Mouse (Mus musculus) heart, embryonic 16.5 days (tissue): Measurements from ENCODE around the gene Akap10. TPM values are rescaled to one million over a fixed set of nuclear protein-coding genes. Genes with fewer than 3 reads are reported as not detected.

Experiments
- ATAC-seq: fragments of 200-750 bp; cut with Nextera tagmentation; replicated peaks from 2 replicates; pipeline ENCODE4 v1.8.0; 2017; ENCODE audit warnings: moderate number of reproducible peaks; ENCODE audit not compliant: insufficient read depth, low FRiP score; ENCODE audit errors: extremely low read depth
- H3K27ac ChIP-seq: fragments of 300-500 bp; sonication (generic); 2 replicates; pipeline ENCODE4 v1.5.1; 2014; ENCODE audit warnings: mild to moderate bottlenecking, low read length, control low read depth, moderate library complexity
- H3K27me3 ChIP-seq: fragments of 300-500 bp; sonication (generic); 2 replicates; pipeline ENCODE4 v1.6.1; 2014; ENCODE audit warnings: low read length, mixed read lengths; ENCODE audit not compliant: control insufficient read depth, insufficient read depth
- H3K36me3 ChIP-seq: fragments of 300-500 bp; sonication (generic); 2 replicates; pipeline ENCODE4 v1.6.1; 2014; ENCODE audit not compliant: control insufficient read depth, insufficient read depth
- H3K4me1 ChIP-seq: fragments of 300-500 bp; sonication (generic); 2 replicates; pipeline ENCODE4 v1.6.1; 2014; ENCODE audit warnings: low read length, mixed read lengths; ENCODE audit not compliant: control insufficient read depth, insufficient read depth
- H3K4me2 ChIP-seq: fragments of 300-500 bp; sonication (generic); 2 replicates; pipeline ENCODE4 v1.6.1; 2014; ENCODE audit warnings: low read depth, mild to moderate bottlenecking, control low read depth, low read length
- H3K4me3 ChIP-seq: fragments of 300-500 bp; sonication (generic); 2 replicates; pipeline ENCODE4 v1.5.1; 2014; ENCODE audit warnings: mild to moderate bottlenecking, control low read depth, low read length
- H3K9ac ChIP-seq: fragments of 300-500 bp; sonication (generic); 2 replicates; pipeline ENCODE4 v1.6.1; 2014; ENCODE audit warnings: low read length, control low read depth
- H3K9me3 ChIP-seq: fragments of 300-500 bp; sonication (generic); replicated peaks from 2 replicates; pipeline ENCODE4 v1.6.1; 2016; ENCODE audit warnings: low read length; ENCODE audit not compliant: control insufficient read depth
- WGBS: fragments of 180-500 bp; shearing (Covaris S2); extraction: QIAGEN DNeasy Blood & Tissue Kit; methylation state at CpG from one replicate; pipeline ENCODE4 v1.1.7; 2014; 5-methylcytosine and 5-hydroxymethylcytosine counted together
- polyA plus RNA-seq: library from polyadenylated mRNA; unstranded; fragments of >200 nt; fragmentation: Nextera tagmentation; extraction: Ambion mirVana; gene quantifications from 2 replicates; pipeline ENCODE4 v1.2.1, GENCODE M21; 2015

The Akap10 gene
- polyA plus RNA-seq, result 14.1 and 14.5 TPM in 2 replicates

DNA sequence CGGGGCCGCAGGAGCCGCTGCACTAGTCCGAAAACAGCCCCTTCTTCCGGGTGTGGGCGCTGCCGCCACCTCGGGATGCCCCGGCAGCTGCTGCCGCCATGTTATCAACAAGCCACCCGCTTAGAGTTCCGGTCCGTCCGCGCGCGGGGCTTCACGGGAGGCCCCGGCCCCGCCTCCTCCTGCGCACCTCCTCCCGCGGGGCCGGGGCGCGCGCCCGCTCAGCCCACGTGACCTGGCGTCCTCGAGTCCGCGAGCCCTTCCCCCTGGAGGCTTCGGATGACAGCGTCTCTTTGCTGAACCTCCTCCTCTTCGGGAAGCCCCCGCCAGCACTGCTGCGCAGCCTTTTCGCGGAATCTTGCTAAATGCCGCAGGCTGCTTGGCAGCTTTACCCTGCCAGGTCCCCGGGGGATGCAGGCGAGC is at the start of gene Akap10:
Gene Akap10 (minus strand): TSS at position 155 of the 420 bp plus-strand sequence.
- H3K4me1 ChIP-seq, result peaks cover 19% of the 10 kb centered on the region
- peak within 1 kb of the TSS; percentile 97 for H3K9ac ChIP-seq
- ATAC-seq, result peak; percentile 98
- peak within 1 kb of the TSS; percentile 94 for H3K4me3 ChIP-seq
- H3K4me2 ChIP-seq, result peak within 1 kb of the TSS; percentile 75
- H3K27ac ChIP-seq, result peak within 1 kb of the TSS; percentile 90
- no peaks in the 10 kb centered on the region for H3K9me3 ChIP-seq
- WGBS, result under 1% methylated on average over 41 of the region's 43 CpGs
- H3K27me3 ChIP-seq, result no peaks in the 10 kb centered on the region
- 0 out of 2 replicates have a peak, but pooled peaks cover 4% of the 10 kb centered on the region for H3K36me3 ChIP-seq

DNA sequence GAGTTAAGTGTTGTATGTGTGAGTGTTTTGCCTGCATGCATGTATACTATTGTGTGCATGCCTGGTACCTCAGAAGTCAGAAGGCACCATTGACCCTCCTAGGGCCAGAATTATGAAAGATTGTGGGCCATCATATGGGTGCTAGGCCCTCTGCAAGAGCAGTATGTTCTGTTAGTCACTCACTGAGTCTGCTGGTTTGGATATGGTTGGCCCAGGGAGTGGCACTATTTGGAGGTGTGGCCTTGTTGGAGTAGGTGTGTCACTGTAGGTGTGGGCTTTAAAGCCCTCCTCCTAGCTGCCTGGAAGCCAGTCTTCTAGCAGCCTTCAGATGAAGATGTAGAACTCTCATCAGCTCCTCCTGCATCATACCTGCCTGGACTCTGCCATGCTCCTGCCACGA is 45.7 kb upstream of the Akap10 start:
- no peak overlapping the region for H3K4me2 ChIP-seq
- no peak for ATAC-seq
- peaks cover 3% of the 10 kb centered on the region; the same call in 1 of the 2 replicates for H3K4me1 ChIP-seq
- H3K9me3 ChIP-seq, result no peaks in the 10 kb centered on the region
- 76% methylated on average over 1 of the region's 1 CpGs for WGBS
- no peaks in the 10 kb centered on the region for H3K27me3 ChIP-seq
- no peak overlapping the region for H3K27ac ChIP-seq
- H3K9ac ChIP-seq, result no peak overlapping the region
- no peaks in the 10 kb centered on the region for H3K36me3 ChIP-seq
- H3K4me3 ChIP-seq, result no peak overlapping the region

DNA sequence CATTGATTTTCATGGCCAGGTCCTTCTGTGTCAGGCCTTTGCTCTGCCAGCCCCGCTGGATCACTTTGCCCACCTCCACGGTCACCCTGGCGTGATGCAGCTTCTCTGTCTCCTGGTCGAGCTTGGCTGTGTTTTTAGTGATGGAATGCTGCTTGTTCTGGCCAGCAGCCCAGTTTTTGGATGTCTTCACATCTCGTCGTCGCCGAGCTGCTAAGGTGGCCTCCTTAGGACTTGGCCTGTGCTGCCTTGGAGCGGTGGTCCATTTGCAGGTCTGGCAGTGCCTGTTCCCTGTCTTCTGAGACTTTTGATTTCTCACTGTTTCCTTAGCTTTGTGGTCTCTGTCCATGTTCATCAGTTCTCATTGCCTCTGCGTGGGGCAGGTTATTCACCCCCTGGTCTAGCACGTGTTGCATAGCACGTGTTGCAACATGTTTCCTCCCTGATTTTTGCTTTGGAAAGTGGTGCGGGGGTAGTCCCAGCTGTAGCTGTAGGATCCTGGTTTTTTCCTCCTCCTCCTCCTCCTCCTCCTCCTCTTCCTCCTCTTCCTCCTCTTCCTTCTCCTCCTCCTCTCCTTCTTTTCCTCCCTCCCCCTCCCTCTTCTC is 44.2 kb upstream of the Akap10 start:
- H3K4me1 ChIP-seq, result peaks cover 3% of the 10 kb centered on the region; the same call in 1 of the 2 replicates
- 44% methylated on average over 13 of the region's 13 CpGs for WGBS
- H3K9ac ChIP-seq, result no peak overlapping the region
- no peaks in the 10 kb centered on the region for H3K36me3 ChIP-seq
- H3K4me2 ChIP-seq, result no peak overlapping the region
- H3K9me3 ChIP-seq, result no peaks in the 10 kb centered on the region
- no peak overlapping the region for H3K4me3 ChIP-seq
- no peak for ATAC-seq
- H3K27ac ChIP-seq, result no peak overlapping the region
- no peaks in the 10 kb centered on the region for H3K27me3 ChIP-seq

DNA sequence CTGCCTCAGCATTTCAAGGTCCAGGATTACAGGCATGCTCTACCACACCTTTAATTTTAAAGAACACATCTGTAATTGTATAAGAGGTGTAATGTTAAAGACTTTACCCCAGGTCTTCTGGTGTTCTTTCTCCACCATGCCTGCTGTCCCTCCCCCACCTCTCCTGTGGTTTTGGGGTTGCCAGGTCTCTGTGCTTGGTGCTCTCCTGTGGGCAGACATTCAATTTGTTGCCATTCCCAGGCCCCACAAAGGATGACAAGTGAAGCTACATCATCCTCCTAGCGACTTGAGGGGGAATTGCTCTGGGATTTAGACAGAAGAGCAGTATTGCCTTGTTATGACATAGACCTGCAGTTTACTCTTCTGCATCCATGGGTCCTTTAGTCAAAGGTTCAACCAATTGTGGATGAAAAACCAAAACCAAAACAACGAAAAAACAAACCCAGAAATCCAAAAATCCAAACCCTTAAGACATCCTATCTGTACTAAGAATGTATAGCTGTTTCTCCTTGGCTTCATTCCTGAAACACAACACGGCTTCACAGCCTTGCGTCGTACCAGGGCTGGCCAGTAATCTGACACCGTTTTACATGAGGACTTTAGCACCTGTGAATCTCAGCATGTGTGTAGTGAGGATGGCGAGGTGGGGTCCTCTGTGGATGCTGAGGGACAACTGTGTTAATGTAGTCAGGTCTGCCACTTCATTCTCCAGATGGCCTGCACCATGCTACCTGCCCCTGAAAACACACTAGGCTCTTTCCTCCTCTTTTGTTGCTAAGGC is 41.6 kb upstream of the Akap10 start:
- Histone ChIP-seq H3K4me1 (peaks cover 3% of the 10 kb centered on the region; the same call in 1 of the 2 replicates), H3K4me3 (no peak overlapping the region), H3K36me3 (no peaks in the 10 kb centered on the region), H3K9ac (no peak overlapping the region), H3K27ac (no peak overlapping the region), H3K27me3 (no peaks in the 10 kb centered on the region), H3K4me2 (no peak overlapping the region), H3K9me3 (no peaks in the 10 kb centered on the region)
- WGBS, result 51% methylated on average over 7 of the region's 7 CpGs
- ATAC-seq, result no peak

DNA sequence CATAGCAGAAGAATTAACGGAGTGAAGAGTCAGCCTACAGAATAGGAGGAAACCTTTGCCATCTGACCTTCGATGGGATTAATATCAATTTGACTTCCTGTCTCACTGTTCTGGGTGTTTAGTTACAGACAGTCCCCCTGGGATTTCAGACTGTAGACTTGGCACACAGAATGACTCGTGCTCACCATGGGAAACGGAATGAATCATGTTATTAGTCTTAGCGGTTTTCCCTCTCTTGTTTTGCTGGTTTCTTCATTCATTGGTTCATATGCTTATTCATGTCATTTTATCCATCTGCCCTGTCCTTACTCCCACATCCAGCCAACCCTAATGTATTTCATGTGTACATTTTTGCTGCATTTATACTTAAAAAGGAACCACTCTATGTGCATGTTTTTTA is 40.8 kb upstream of the Akap10 start:
- WGBS, result 47% methylated on average over 5 of the region's 5 CpGs
- no peak overlapping the region for H3K27ac ChIP-seq
- no peak overlapping the region for H3K9ac ChIP-seq
- H3K4me1 ChIP-seq, result peaks cover 3% of the 10 kb centered on the region; the same call in 1 of the 2 replicates
- no peaks in the 10 kb centered on the region for H3K27me3 ChIP-seq
- no peaks in the 10 kb centered on the region for H3K9me3 ChIP-seq
- no peak for ATAC-seq
- no peak overlapping the region for H3K4me3 ChIP-seq
- no peak overlapping the region for H3K4me2 ChIP-seq
- no peaks in the 10 kb centered on the region for H3K36me3 ChIP-seq

DNA sequence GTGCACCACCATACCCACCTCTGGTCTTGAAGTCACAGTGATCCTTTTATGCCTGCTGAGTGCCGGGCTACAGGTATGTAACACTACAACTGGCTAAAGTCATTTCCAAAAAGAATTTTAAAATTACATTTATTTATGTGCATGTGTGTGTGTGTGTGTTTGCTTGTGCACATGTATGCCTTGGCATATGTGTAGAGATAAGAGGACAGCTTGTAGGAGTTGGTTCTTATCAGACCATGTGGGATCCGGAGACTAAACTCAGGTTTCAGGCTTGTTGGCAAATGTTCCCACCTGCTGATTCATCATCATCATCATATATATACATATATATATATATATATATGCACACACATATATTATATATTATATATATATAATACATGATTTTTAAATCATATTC is 38.8 kb upstream of the Akap10 start:
- H3K4me2 ChIP-seq, result no peak overlapping the region
- no peak overlapping the region for H3K27ac ChIP-seq
- WGBS, result 80% methylated on average over 2 of the region's 2 CpGs
- no peak overlapping the region for H3K4me3 ChIP-seq
- ATAC-seq, result no peak
- H3K9me3 ChIP-seq, result no peaks in the 10 kb centered on the region
- no peaks in the 10 kb centered on the region for H3K27me3 ChIP-seq
- H3K36me3 ChIP-seq, result no peaks in the 10 kb centered on the region
- H3K4me1 ChIP-seq, result peaks cover under 1% of the 10 kb centered on the region; the same call in 1 of the 2 replicates
- no peak overlapping the region for H3K9ac ChIP-seq

DNA sequence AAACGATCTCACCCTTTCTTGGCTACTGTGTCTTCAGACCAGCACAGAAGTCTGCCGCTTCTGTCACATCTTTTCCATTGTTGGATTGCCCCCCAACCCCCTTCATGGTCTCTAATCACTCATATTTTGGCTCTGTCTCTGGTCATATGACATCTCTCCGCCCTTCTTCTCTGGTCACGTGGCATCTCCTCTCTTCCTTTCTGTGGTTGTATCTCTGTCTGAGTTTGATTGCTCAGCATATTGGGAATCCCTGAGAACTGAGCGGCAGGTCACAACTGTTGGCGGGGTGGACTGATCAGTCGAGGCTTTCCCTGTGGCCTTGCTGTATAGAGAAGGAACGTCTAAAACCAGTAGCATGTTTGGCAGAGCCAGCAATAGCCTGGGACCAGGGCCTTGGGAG is 37.0 kb upstream of the Akap10 start:
- 78% methylated on average over 8 of the region's 8 CpGs for WGBS
- no peak overlapping the region for H3K9ac ChIP-seq
- no peak overlapping the region for H3K4me3 ChIP-seq
- no peaks in the 10 kb centered on the region for H3K27me3 ChIP-seq
- H3K27ac ChIP-seq, result no peak overlapping the region
- no peak for ATAC-seq
- H3K4me1 ChIP-seq, result no peaks in the 10 kb centered on the region
- no peak overlapping the region for H3K4me2 ChIP-seq
- H3K9me3 ChIP-seq, result no peaks in the 10 kb centered on the region
- H3K36me3 ChIP-seq, result no peaks in the 10 kb centered on the region

DNA sequence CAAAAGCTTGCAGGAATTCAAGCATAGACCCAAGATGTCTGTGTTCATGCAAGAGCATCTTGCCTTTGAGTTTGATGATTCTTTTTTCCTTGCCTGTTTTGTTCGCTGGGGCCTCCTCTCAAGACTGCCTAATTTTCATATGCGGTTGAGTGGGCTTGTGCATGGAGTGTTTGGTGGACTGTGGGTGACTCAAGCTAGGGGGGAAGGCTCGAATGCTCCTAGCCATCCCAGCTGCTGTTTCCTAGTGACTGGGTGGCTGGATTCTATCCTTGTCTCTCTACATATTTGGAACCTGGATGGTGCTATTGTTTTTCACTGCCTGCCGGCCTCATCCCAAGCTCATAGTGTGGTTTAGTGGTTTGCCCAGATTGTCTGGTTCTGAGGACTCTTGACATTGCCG is 34.6 kb upstream of the Akap10 start:
- no peak for ATAC-seq
- 79% methylated on average over 5 of the region's 5 CpGs for WGBS
- Histone ChIP-seq H3K36me3 (no peaks in the 10 kb centered on the region), H3K27ac (no peak overlapping the region), H3K4me3 (no peak overlapping the region), H3K9ac (no peak overlapping the region), H3K4me1 (no peaks in the 10 kb centered on the region), H3K4me2 (no peak overlapping the region), H3K27me3 (no peaks in the 10 kb centered on the region), H3K9me3 (no peaks in the 10 kb centered on the region)

DNA sequence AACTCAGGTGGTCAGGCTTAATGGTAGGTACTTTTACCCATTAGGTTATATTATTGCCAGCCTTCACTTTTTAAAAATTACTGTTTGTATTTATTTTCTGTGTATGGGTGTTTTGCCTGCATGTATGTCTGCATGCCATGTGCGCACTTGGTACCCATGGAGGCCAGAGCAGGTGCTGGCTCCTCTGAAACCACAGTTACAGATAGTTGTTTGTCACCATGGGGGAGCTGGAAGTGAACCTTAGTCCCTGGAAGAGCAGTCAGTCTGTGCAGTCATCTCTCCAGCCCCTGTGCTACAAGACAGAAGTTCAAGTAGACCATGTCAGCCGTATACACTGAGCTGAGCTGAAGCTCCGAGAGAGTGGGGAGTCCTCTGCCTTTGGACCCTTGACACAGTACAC is 33.1 kb upstream of the Akap10 start:
- WGBS, result 85% methylated on average over 3 of the region's 3 CpGs
- H3K9ac ChIP-seq, result no peak overlapping the region

More for the DNA sequence above, 33.1 kb upstream of the Akap10 start:
- Histone ChIP-seq H3K27me3 (peaks cover 5% of the 10 kb centered on the region), H3K36me3 (no peaks in the 10 kb centered on the region), H3K4me1 (no peaks in the 10 kb centered on the region), H3K4me2 (no peak overlapping the region), H3K9me3 (no peaks in the 10 kb centered on the region), H3K27ac (no peak overlapping the region), H3K4me3 (no peak overlapping the region)
- no peak for ATAC-seq
